Mouse (Mus musculus) lung, embryonic 16.5 days (tissue): ENCODE measurements around the gene Rtl10. TPM values are rescaled to one million over a fixed set of nuclear protein-coding genes. Genes with fewer than 3 reads are reported as not detected.
A peak's percentile ranks its signal among the peaks of the same experiment; 100 is the strongest.

Experiments
- ATAC-seq: fragments of 200-750 bp; cut with Nextera tagmentation; 2 replicates; pipeline ENCODE4 v1.8.0; 2017; ENCODE audit warnings: low read depth, mild to moderate bottlenecking, moderate library complexity
- H3K27ac ChIP-seq: fragments of 300-500 bp; sonication (generic); 2 replicates; pipeline ENCODE4 v1.5.1; 2014; ENCODE audit warnings: mild to moderate bottlenecking, control low read depth, low read length
- H3K27me3 ChIP-seq: fragments of 300-500 bp; sonication (generic); 2 replicates; pipeline ENCODE4 v1.6.1; 2014; ENCODE audit warnings: low read depth, low read length, mixed read lengths; ENCODE audit not compliant: control insufficient read depth, insufficient read depth
- H3K36me3 ChIP-seq: fragments of 300-500 bp; sonication (generic); 2 replicates; pipeline ENCODE4 v1.6.1; 2014; ENCODE audit warnings: low read length; ENCODE audit not compliant: control insufficient read depth, insufficient read depth
- H3K4me1 ChIP-seq: fragments of 300-500 bp; sonication (generic); replicated peaks from 2 replicates; pipeline ENCODE4 v1.6.1; 2014; ENCODE audit warnings: low read length, mixed read lengths; ENCODE audit not compliant: control insufficient read depth, insufficient read depth
- H3K4me2 ChIP-seq: fragments of 300-500 bp; sonication (generic); 2 replicates; pipeline ENCODE4 v1.6.1; 2014; ENCODE audit warnings: low read depth, low read length, control low read depth
- H3K4me3 ChIP-seq: fragments of 300-500 bp; sonication (generic); 2 replicates; pipeline ENCODE4 v1.5.1; 2014; ENCODE audit warnings: mild to moderate bottlenecking, low read length, control low read depth
- H3K9ac ChIP-seq: fragments of 300-500 bp; sonication (generic); 2 replicates; pipeline ENCODE4 v1.6.1; 2014; ENCODE audit warnings: low read length, control low read depth
- H3K9me3 ChIP-seq: fragments of 300-500 bp; sonication (generic); 2 replicates; pipeline ENCODE4 v1.6.1; 2016; ENCODE audit warnings: low read length; ENCODE audit not compliant: control insufficient read depth
- WGBS: fragments of 180-500 bp; shearing (Covaris S2); extraction: QIAGEN DNeasy Blood & Tissue Kit; methylation state at CpG from one replicate; pipeline ENCODE4 v1.1.7; 2014; 5-methylcytosine and 5-hydroxymethylcytosine counted together
- polyA plus RNA-seq: library from polyadenylated mRNA; unstranded; fragments of >200 nt; fragmentation: Nextera tagmentation; extraction: Ambion mirVana; gene quantifications from 2 replicates; pipeline ENCODE4 v1.2.1, GENCODE M21; 2015

Gene Rtl10
- polyA plus RNA-seq, 1 experiment from 2014 or later, result 4.0 TPM

DNA sequence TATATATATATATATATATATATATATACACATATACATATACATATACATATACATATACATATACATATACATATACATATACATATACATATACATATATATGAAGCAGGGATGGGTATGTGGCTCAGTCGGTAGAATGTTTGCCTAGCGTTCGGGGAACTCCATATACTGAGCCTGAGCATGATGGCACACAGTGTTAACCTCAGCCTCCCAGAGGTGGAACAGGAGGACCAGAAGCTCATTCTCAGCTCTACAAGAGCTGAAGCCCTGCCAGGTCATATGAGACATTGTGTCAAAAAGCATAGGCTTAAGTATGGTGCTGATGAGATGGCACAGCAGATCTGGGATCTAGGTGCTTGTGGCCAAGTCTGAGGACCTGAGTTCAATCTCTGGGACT, 8.4 kb upstream of the Rtl10 start:
- Histone ChIP-seq H3K4me3 (no peak overlapping the region), H3K9me3 (no peaks in the 10 kb centered on the region), H3K27ac (no peak overlapping the region), H3K4me2 (no peak overlapping the region), H3K36me3 (no peaks in the 10 kb centered on the region), H3K27me3 (no peaks in the 10 kb centered on the region), H3K9ac (no peak overlapping the region), H3K4me1 (no peaks in the 10 kb centered on the region)
- WGBS, result 89% methylated on average over 3 of the region's 3 CpGs
- no peak for ATAC-seq

DNA sequence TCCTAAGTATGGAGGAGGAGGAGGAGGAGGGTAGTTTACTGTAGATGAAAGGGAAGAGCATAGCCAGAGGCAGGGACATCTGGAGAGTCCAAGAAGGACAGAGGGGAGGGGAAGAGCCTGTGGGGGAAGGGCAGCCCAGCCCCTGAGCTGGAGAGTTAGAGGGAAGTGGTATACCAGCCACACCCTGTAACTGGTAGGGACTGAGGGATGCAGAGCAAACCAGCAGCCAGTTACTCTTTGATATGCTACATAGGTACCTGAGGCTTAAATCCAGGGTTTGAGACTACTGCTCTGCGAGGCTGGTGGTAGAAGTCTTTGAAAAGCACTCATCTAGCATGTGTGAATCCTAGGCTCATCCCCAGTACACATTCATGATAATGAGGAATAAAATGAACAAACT, 7.8 kb upstream of the Rtl10 start:
- no peak for ATAC-seq
- Histone ChIP-seq H3K36me3 (no peaks in the 10 kb centered on the region), H3K4me3 (no peak overlapping the region), H3K9ac (no peak overlapping the region), H3K4me2 (no peak overlapping the region), H3K9me3 (no peaks in the 10 kb centered on the region), H3K4me1 (no peaks in the 10 kb centered on the region), H3K27me3 (no peaks in the 10 kb centered on the region), H3K27ac (no peak overlapping the region)
- 60% methylated on average over 1 of the region's 1 CpGs for WGBS

DNA sequence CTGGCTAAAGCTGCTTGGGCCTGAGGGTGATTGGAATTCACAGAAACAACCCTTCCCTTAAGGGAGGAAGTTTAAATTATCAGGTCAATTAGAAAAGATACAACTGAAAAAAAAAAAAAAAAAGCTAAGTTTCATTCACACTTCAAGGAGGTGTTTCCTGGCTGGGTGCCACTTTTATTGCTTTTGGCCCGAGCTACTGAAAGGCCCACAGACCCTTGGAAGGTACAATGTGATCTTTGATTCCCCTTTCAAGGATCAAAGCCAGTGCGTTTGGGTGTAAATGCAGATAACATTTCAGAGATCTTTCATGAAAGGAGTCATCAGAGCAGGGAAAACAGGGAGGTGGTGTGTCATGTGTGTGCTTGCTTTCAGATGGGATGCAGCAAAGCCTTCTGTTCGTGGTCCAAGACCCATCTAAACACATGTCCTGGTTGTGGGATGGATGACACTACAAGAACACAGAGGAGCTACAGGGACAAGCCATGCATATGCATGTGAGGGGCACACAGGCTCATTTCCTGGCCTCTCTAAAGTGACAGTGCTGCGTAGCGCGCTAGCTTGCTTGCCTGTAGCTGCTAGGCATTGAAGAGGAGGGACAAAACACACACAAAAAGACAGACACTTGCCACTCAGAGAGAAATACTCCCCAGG, 711 bp upstream of the Rtl10 start:
- peaks cover 14% of the 10 kb centered on the region for H3K4me1 ChIP-seq
- H3K27ac ChIP-seq, result peak overlapping the region; percentile 91
- H3K4me2 ChIP-seq, result peak overlapping the region; percentile 87
- H3K4me3 ChIP-seq, result peak overlapping the region; percentile 96
- H3K36me3 ChIP-seq, result peaks cover 5% of the 10 kb centered on the region
- no peaks in the 10 kb centered on the region for H3K9me3 ChIP-seq
- H3K9ac ChIP-seq, result peak overlapping the region; percentile 91
- 5% methylated on average over 6 of the region's 6 CpGs for WGBS
- no peaks in the 10 kb centered on the region for H3K27me3 ChIP-seq
- ATAC-seq, result peak; percentile 45

DNA sequence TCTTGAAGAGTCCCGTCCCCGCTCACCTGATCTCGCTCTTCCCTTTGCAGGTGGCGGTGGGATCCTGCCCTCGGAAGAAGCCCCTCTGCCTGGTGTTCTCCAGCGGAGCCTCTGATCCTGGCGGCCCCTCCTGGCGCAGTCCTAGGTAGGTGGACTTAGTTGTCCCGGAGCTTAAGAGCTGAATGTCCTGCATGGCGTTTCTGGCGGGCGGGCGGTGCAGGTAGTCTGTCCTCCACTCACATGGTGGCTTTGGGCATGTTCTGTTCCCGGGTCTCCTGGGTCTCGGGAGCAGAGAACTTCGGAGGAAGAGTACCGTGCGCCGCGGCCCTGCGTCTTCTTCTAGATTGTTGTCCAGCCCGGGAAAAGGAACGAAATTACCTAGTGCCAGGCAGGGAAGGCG, 295 bp downstream of the Rtl10 start:
- H3K4me1 ChIP-seq, result peaks cover 14% of the 10 kb centered on the region
- H3K9ac ChIP-seq, result peak overlapping the region; percentile 91
- H3K36me3 ChIP-seq, result peaks cover 6% of the 10 kb centered on the region
- H3K9me3 ChIP-seq, result no peaks in the 10 kb centered on the region
- peak overlapping the region; percentile 72 for H3K27ac ChIP-seq
- no peaks in the 10 kb centered on the region for H3K27me3 ChIP-seq
- peak overlapping the region; percentile 87 for H3K4me2 ChIP-seq
- peak overlapping the region; percentile 96 for H3K4me3 ChIP-seq
- ATAC-seq, result peak; percentile 57
- WGBS, result 1% methylated on average over 24 of the region's 24 CpGs

DNA sequence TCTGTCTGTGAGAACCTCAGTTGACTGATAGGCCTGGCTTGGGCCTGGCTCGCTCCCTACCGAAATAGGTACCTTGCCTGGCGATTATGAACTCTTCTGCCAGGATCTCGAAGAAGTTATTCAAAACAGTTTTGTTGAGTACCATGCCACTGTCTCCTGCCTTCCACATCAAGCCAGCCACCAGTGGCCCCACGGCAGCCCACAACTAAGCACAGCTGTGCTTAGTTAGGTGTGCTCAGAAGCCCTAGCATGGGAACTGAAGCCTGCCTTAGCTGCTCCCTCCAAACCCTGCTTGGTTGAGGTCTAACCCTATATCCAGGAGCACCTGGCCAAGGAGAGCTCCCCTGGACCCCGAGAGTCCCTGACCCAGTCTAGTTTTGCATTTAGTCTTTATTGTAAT, 2.8 kb downstream of the Rtl10 start:
- Histone ChIP-seq H3K9ac (no peak overlapping the region), H3K27me3 (no peaks in the 10 kb centered on the region), H3K36me3 (peaks cover 6% of the 10 kb centered on the region), H3K4me2 (no peak overlapping the region), H3K4me3 (no peak overlapping the region), H3K9me3 (no peaks in the 10 kb centered on the region), H3K27ac (no peak overlapping the region), H3K4me1 (peaks cover 17% of the 10 kb centered on the region)
- 91% methylated on average over 6 of the region's 6 CpGs for WGBS
- no peak for ATAC-seq

DNA sequence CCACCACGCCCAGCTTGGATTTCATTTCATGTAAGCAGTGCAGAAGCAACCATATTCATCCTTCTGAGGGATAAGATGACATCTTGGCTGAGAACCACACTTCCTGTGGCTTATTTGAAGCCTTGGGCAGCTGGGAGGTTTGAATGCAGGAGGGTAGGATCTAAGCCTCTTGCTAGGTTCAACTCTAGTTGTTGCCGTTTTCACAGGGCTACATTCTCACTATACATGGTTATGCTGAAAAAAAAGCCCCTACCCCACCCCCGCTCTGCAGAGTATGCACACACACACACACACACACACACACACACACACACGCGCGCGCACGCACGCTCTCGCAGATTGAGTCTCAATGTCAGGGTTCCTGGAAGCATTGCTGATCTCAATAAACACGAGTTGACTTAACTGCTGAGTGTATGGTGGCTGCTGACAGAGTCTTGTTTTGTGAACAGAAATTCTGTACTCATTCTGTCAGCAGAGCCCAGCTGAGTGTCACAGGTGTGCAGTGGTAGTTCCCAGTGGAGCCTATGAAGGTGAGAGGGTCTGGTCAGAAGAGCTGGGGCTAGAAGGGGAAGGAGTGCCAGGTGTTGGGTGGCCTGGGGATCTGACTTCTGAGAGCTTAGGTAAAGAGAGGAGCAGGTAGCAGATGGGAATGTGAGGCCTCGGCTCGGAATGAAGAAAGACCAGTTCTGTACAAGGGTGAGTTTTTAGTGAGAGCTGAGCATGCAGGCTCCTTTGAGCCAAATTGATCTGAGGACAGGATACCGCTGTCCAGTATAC, 5.1 kb downstream of the Rtl10 start:
- Histone ChIP-seq H3K4me1 (peaks cover 15% of the 10 kb centered on the region), H3K36me3 (peaks cover 6% of the 10 kb centered on the region), H3K9me3 (no peaks in the 10 kb centered on the region), H3K4me2 (no peak overlapping the region), H3K4me3 (no peak overlapping the region), H3K9ac (no peak overlapping the region), H3K27me3 (no peaks in the 10 kb centered on the region), H3K27ac (peak overlapping the region; percentile 36)
- 77% methylated on average over 14 of the region's 14 CpGs for WGBS
- ATAC-seq, result peak; percentile 46; the same call in 1 of the 2 replicates

DNA sequence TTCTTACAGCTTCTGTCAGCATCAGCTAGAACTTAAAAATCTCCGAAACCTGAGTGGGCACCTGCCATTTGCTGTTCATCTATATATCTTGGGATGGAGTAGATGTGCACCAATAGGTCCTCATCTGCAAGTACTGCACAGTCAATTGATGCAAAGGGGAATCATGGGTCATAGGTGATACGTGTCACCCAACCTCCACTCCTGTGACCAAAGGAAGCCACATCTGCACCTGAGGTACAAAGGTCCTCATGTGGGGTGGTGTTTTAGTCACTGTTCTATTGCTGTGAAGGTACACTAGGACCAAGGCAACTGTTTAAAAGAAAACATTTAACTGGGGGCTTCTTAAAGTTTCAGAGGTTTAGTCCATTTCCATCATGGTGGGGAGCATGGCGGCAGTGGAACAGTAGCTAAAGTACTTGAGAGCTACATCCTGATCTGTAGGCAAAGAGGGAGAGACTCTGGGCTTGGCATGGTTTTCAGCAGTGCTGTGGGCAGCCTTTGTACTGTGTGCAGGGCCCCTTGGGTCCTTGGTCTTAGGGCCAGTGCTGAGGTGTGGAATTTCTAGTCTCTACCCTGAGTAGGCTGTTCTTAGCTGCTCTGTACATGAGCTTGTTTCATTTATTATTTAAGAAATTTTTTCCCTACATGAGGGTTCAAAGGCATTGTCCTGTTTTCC, 8.0 kb downstream of the Rtl10 start:
- Histone ChIP-seq H3K36me3 (peaks cover 3% of the 10 kb centered on the region), H3K4me3 (no peak overlapping the region), H3K9ac (no peak overlapping the region), H3K27me3 (no peaks in the 10 kb centered on the region), H3K4me2 (no peak overlapping the region), H3K9me3 (no peaks in the 10 kb centered on the region), H3K4me1 (peaks cover 5% of the 10 kb centered on the region; the same call in 1 of the 2 replicates), H3K27ac (no peak overlapping the region)
- 89% methylated on average over 3 of the region's 3 CpGs for WGBS
- ATAC-seq, result no peak

DNA sequence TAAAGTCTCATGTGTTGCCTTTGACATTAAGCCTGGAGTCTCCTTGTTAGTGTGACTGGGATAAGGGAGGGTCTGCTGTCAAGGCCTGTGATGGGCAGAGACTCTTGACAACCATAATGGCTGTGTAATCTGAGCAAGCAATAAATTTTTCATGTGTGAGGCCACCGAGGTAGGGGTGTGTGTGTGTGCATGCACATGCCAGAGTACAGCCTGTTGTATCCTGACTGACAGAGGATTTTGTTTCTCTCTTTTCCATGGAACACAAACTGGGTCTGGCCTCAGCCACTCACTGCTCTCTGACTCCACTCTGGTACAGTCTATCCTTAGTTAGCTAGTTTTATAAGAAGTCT, 8.5 kb downstream of the Rtl10 start:
- no peak for ATAC-seq
- H3K36me3 ChIP-seq, result peaks cover 3% of the 10 kb centered on the region
- no peaks in the 10 kb centered on the region for H3K9me3 ChIP-seq
- no peak overlapping the region for H3K4me3 ChIP-seq
- H3K27me3 ChIP-seq, result no peaks in the 10 kb centered on the region
- H3K4me2 ChIP-seq, result no peak overlapping the region
- H3K4me1 ChIP-seq, result peaks cover 5% of the 10 kb centered on the region; the same call in 1 of the 2 replicates
- no peak overlapping the region for H3K9ac ChIP-seq
- H3K27ac ChIP-seq, result no peak overlapping the region
- WGBS, result 16% methylated on average over 1 of the region's 1 CpGs

DNA sequence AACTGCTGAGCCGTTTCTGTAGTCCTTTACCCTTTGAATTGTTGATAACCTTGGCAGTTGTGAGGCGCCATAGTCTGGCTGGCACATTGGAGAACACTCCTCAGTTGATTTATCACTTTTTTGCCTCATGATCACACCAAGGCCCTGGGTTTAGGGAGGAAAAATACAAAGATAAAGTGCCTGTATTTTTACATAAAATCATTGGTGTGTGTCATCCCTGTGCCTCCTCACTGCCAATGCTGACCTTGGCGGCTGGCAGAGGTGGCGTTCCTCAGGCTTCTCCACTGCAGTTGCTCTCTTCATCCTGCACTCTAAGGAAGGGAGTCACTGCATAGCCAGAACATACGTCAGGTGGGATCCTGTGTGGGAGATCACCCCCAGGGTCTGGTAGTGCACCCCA, 13.0 kb downstream of the Rtl10 start:
- H3K9me3 ChIP-seq, result peaks cover 4% of the 10 kb centered on the region; the same call in 1 of the 2 replicates
- ATAC-seq, result no peak
- no peak overlapping the region for H3K27ac ChIP-seq
- no peaks in the 10 kb centered on the region for H3K27me3 ChIP-seq
- peaks cover 7% of the 10 kb centered on the region; the same call in 1 of the 2 replicates for H3K4me1 ChIP-seq
- WGBS, result 76% methylated on average over 5 of the region's 5 CpGs
- H3K4me2 ChIP-seq, result no peak overlapping the region
- no peak overlapping the region for H3K4me3 ChIP-seq
- no peaks in the 10 kb centered on the region for H3K36me3 ChIP-seq
- no peak overlapping the region for H3K9ac ChIP-seq
